Mouse (Mus musculus): ENCODE data around the gene Nt5c. TPM values are rescaled to one million over a fixed set of nuclear protein-coding genes. Genes with fewer than 3 reads are reported as not detected.

The Nt5c gene
- total RNA-seq, 2 experiments from 2014 or later, result 98.5 to 161 TPM

Small RNAs within 50 kb of the gene (microRNA-seq; reads per million reads assigned to microRNA genes)
- gene Mir3968, result not detected

Other genes starting within 250 kb of the Nt5c start
- gene Grin2c, start 224.6 kb downstream of the Nt5c start, total RNA-seq (2021), result 1 to 10 TPM; 1.7 to 4.6 TPM
- 1,000 to 10,000 TPM; 1,168 to 1,492 TPM for gene Fdxr, start 214.8 kb downstream of the Nt5c start, total RNA-seq (2021)
- gene Fads6, start 194.2 kb downstream of the Nt5c start, total RNA-seq (2021), result 10 to 100 TPM; 47.5 to 75.9 TPM
- gene Otop2, start 184.7 kb downstream of the Nt5c start, total RNA-seq (2021), result not detected
- under 1 TPM; 0.40 to 0.49 TPM for gene Ush1g, start 169.8 kb downstream of the Nt5c start, total RNA-seq (2021)
- not detected for gene Otop3, start 157.1 kb downstream of the Nt5c start, total RNA-seq (2021)
- 10 to 100 TPM; 16.2 to 38.1 TPM for gene Hid1, start 124.1 kb downstream of the Nt5c start, total RNA-seq (2021)
- 100 to 1,000 TPM in 1 of 2 experiments, 10 to 100 TPM in 1; 82.1 to 136 TPM for gene Cdr2l, start 109.9 kb downstream of the Nt5c start, total RNA-seq (2021)
- gene Mrpl58, start 88.1 kb downstream of the Nt5c start, total RNA-seq (2021), result 100 to 1,000 TPM; 147 to 162 TPM
- 100 to 1,000 TPM; 567 to 597 TPM for gene Atp5h, start 71.9 kb downstream of the Nt5c start, total RNA-seq (2021)
- gene Kctd2, start 71.7 kb downstream of the Nt5c start, total RNA-seq (2021), result 10 to 100 TPM; 43.8 to 70.0 TPM
- under 1 TPM in 1 of 2 experiments, not detected in 1; 0.17 TPM for gene Trim80, start 51.3 kb downstream of the Nt5c start, total RNA-seq (2021)
- gene Slc16a5, start 29.4 kb downstream of the Nt5c start, total RNA-seq (2021), result under 1 TPM in 1 of 2 experiments, not detected in 1; 0.53 TPM
- 1 to 10 TPM; 7.3 to 8.2 TPM for gene Armc7, start 16.2 kb downstream of the Nt5c start, total RNA-seq (2021)
- gene Jpt1, start 22.5 kb upstream of the Nt5c start, total RNA-seq (2021), result 100 to 1,000 TPM in 1 of 2 experiments, 10 to 100 TPM in 1; 80.5 to 106 TPM
- 100 to 1,000 TPM; 248 to 259 TPM for gene Sumo2, start 44.4 kb upstream of the Nt5c start, total RNA-seq (2021)
- gene Nup85, start 72.6 kb upstream of the Nt5c start, total RNA-seq (2021), result 10 to 100 TPM; 44.0 to 44.8 TPM
- gene Mrps7, start 112.1 kb upstream of the Nt5c start, total RNA-seq (2021), result 100 to 1,000 TPM in 1 of 2 experiments, 10 to 100 TPM in 1; 97.7 to 102 TPM
- gene Gga3, start 112.2 kb upstream of the Nt5c start, total RNA-seq (2021), result 10 to 100 TPM; 25.3 to 30.7 TPM
- gene Mif4gd, start 121.1 kb upstream of the Nt5c start, total RNA-seq (2021), result 100 to 1,000 TPM in 1 of 2 experiments, 10 to 100 TPM in 1; 73.4 to 195 TPM
- gene Slc25a19, start 136.4 kb upstream of the Nt5c start, total RNA-seq (2021), result 10 to 100 TPM; 90.5 to 96.3 TPM
- 100 to 1,000 TPM; 132 to 158 TPM for gene Grb2, start 216.7 kb upstream of the Nt5c start, total RNA-seq (2021)